Mouse (Mus musculus) ES-Bruce4 (cell line): ENCODE results near the gene Grin1. TPM values are rescaled to one million over a fixed set of nuclear protein-coding genes. Genes with fewer than 3 reads are reported as not detected.

ENCODE experiments used
- H3K27ac ChIP-seq: 2 replicates; pipeline ENCODE4 v1.5.1; 2012; ENCODE audit warnings: low read length, inconsistent platforms; ENCODE audit not compliant: insufficient read depth
- H3K27me3 ChIP-seq: 2 replicates; pipeline ENCODE4 v1.6.1; 2012; ENCODE audit warnings: mild to moderate bottlenecking, low read length, inconsistent platforms; ENCODE audit not compliant: control insufficient read depth, poor library complexity, insufficient read depth, severe bottlenecking
- H3K36me3 ChIP-seq: 2 replicates; pipeline ENCODE4 v1.6.1; 2012; ENCODE audit warnings: inconsistent platforms, mild to moderate bottlenecking, low read length, moderate library complexity; ENCODE audit not compliant: control insufficient read depth, poor library complexity, insufficient read depth, severe bottlenecking
- H3K4me1 ChIP-seq: one replicate; pipeline ENCODE4 v1.8.1; 2011; ENCODE audit warnings: low read length; ENCODE audit not compliant: control insufficient read depth, insufficient read depth
- H3K4me3 ChIP-seq: 2 replicates; pipeline ENCODE4 v1.5.1; 2011; ENCODE audit warnings: low read depth, mild to moderate bottlenecking, low read length
- H3K9ac ChIP-seq: 2 replicates; pipeline ENCODE4 v1.6.1; 2012; ENCODE audit warnings: low read depth, mild to moderate bottlenecking, inconsistent platforms; ENCODE audit not compliant: poor library complexity, severe bottlenecking
- H3K9me3 ChIP-seq: replicated peaks from 2 replicates; pipeline ENCODE4 v1.6.1; 2012; ENCODE audit warnings: mild to moderate bottlenecking, low read length, inconsistent platforms; ENCODE audit not compliant: control insufficient read depth, poor library complexity, insufficient read depth, severe bottlenecking
- CTCF ChIP-seq: IDR thresholded peaks from one replicate; pipeline ENCODE4 v1.8.1; 2011; ENCODE audit warnings: low read depth, low read length
- EP300 ChIP-seq: IDR thresholded peaks from 2 replicates; pipeline ENCODE4 v1.6.1; 2011; ENCODE audit warnings: low read depth, low read length; ENCODE audit not compliant: insufficient read depth
- POLR2A ChIP-seq: IDR thresholded peaks from one replicate; pipeline ENCODE4 v1.8.1; 2011; ENCODE audit warnings: low read length; ENCODE audit not compliant: insufficient read depth
- polyA plus RNA-seq: library from polyadenylated mRNA; stranded (reverse); fragments of >200 nt; gene quantifications from 2 replicates; pipeline ENCODE4 v1.2.4, GENCODE M21; 2011; ENCODE audit warnings: low read depth; ENCODE audit not compliant: missing spikeins, insufficient read depth, insufficient read length

Grin1 gene
- polyA plus RNA-seq, 1 experiment, result 4.2 TPM

GRCm38 (mm10) chr2:25305587-25306359 lies 13.2 kb downstream of the Grin1 start:
- Histone ChIP-seq H3K4me1 (no peaks in the 10 kb centered on the region), H3K4me3 (peak overlapping the region; percentile 54; the same call in 1 of the 2 replicates), H3K27me3 (no peaks in the 10 kb centered on the region), H3K9ac (no peak overlapping the region), H3K9me3 (no peaks in the 10 kb centered on the region), H3K27ac (no peak overlapping the region), H3K36me3 (no peaks in the 10 kb centered on the region)
- TF ChIP-seq CTCF (no peak), POLR2A (no peak), EP300 (no peak)

- H3K36me3 ChIP-seq, result no peaks in the 10 kb centered on the region
- no peak overlapping the region for H3K9ac ChIP-seq
- H3K27ac ChIP-seq, result no peak overlapping the region
- no peak for TF ChIP-seq CTCF
- TF ChIP-seq POLR2A, result no peak
- TF ChIP-seq EP300, result no peak
- H3K4me3 ChIP-seq, result peak overlapping the region; percentile 54
- no peaks in the 10 kb centered on the region for H3K9me3 ChIP-seq
- no peaks in the 10 kb centered on the region for H3K27me3 ChIP-seq
- H3K4me1 ChIP-seq, result no peaks in the 10 kb centered on the region
These were observed 14.1 kb downstream of the Grin1 start for GRCm38 (mm10) chr2:25304657-25305541.

GRCm38 (mm10) chr2:25303931-25304656 lies 14.9 kb downstream of the Grin1 start:
- Histone ChIP-seq H3K27ac (no peak overlapping the region), H3K9ac (no peak overlapping the region), H3K36me3 (no peaks in the 10 kb centered on the region), H3K27me3 (no peaks in the 10 kb centered on the region), H3K4me3 (no peak overlapping the region), H3K4me1 (no peaks in the 10 kb centered on the region), H3K9me3 (no peaks in the 10 kb centered on the region)
- no peak for TF ChIP-seq POLR2A
- no peak for TF ChIP-seq CTCF
- no peak for TF ChIP-seq EP300

GRCm38 (mm10) chr2:25303452-25303851 lies 15.5 kb downstream of the Grin1 start:
- TF ChIP-seq EP300 (no peak), CTCF (no peak), POLR2A (no peak)
- Histone ChIP-seq H3K9me3 (no peaks in the 10 kb centered on the region), H3K27me3 (no peaks in the 10 kb centered on the region), H3K4me1 (no peaks in the 10 kb centered on the region), H3K9ac (no peak overlapping the region), H3K4me3 (no peak overlapping the region), H3K27ac (no peak overlapping the region), H3K36me3 (no peaks in the 10 kb centered on the region)

GRCm38 (mm10) chr2:25298046-25298445 lies 20.9 kb downstream of the Grin1 start:
- H3K27me3 ChIP-seq, result no peaks in the 10 kb centered on the region

More at GRCm38 (mm10) chr2:25298046-25298445, 20.9 kb downstream of the Grin1 start:
- Histone ChIP-seq H3K4me3 (no peak overlapping the region), H3K4me1 (no peaks in the 10 kb centered on the region), H3K9ac (no peak overlapping the region), H3K36me3 (no peaks in the 10 kb centered on the region), H3K9me3 (no peaks in the 10 kb centered on the region), H3K27ac (no peak overlapping the region)
- TF ChIP-seq CTCF (no peak), POLR2A (no peak), EP300 (no peak)
